Mouse (Mus musculus): ENCODE results near the gene Zfp683. TPM values are rescaled to one million over a fixed set of nuclear protein-coding genes. Genes with fewer than 3 reads are reported as not detected.
A peak's percentile ranks its signal among the peaks of the same experiment; 100 is the strongest.

The Zfp683 gene
- polyA plus RNA-seq, 1 experiment from 2014 or later: not detected

- H3K4me1 ChIP-seq (replicated peaks): no peaks in the 10 kb centered on the region
- peak within 1 kb of the TSS; percentile 21 for H3K4me2 ChIP-seq
- WGBS (ENCODE audit: insufficient replicate concordance): 23% methylated on average over 3 of the region's 3 CpGs
- no peaks in the 10 kb centered on the region for H3K9me3 ChIP-seq (replicated peaks)
- H3K27me3 ChIP-seq: no peaks in the 10 kb centered on the region
- H3K9ac ChIP-seq: no peak within 1 kb of the TSS
- H3K27ac ChIP-seq (replicated peaks): peak within 1 kb of the TSS; percentile 7; the same call in 1 of the 2 replicates
- ATAC-seq (ENCODE audit: insufficient read depth): no peak
- H3K4me3 ChIP-seq (replicated peaks): peak within 1 kb of the TSS; percentile 28
- no peaks in the 10 kb centered on the region for H3K36me3 ChIP-seq (replicated peaks)
Measured at GRCm38 (mm10) chr4:134094923-134095547, 41.4 kb downstream of the Zfp683 start, which contains the start of gene Cd52. TSS of gene Cd52 (minus strand) at chr4:134095082.

- 72% methylated on average over 3 of the region's 3 CpGs for WGBS (ENCODE audit: insufficient replicate concordance)
- no peak overlapping the region for H3K4me2 ChIP-seq
- no peak overlapping the region for H3K27ac ChIP-seq (replicated peaks)
- no peaks in the 10 kb centered on the region for H3K27me3 ChIP-seq
- H3K36me3 ChIP-seq (replicated peaks): no peaks in the 10 kb centered on the region
- H3K9ac ChIP-seq: no peak overlapping the region
- ATAC-seq (ENCODE audit: insufficient read depth): no peak
- no peak overlapping the region for H3K4me3 ChIP-seq (replicated peaks)
- no peaks in the 10 kb centered on the region for H3K4me1 ChIP-seq (replicated peaks)
- H3K9me3 ChIP-seq (replicated peaks): no peaks in the 10 kb centered on the region
Measured at GRCm38 (mm10) chr4:134096120-134096519, 42.5 kb downstream of the Zfp683 start.

GRCm38 (mm10) chr4:134097015-134097608 is 43.5 kb downstream of the Zfp683 start:
- ATAC-seq (ENCODE audit: insufficient read depth): no peak
- Histone ChIP-seq H3K27me3 (no peaks in the 10 kb centered on the region), H3K27ac (replicated peaks) (peak overlapping the region; percentile 75), H3K36me3 (replicated peaks) (no peaks in the 10 kb centered on the region), H3K9me3 (replicated peaks) (no peaks in the 10 kb centered on the region), H3K9ac (no peak overlapping the region), H3K4me2 (no peak overlapping the region), H3K4me3 (replicated peaks) (no peak overlapping the region), H3K4me1 (replicated peaks) (peaks cover 3% of the 10 kb centered on the region; the same call in 1 of the 2 replicates)
- WGBS (ENCODE audit: insufficient replicate concordance): 28% methylated on average over 5 of the region's 5 CpGs

GRCm38 (mm10) chr4:134098628-134099027 is 45.0 kb downstream of the Zfp683 start:
- H3K36me3 ChIP-seq (replicated peaks): no peaks in the 10 kb centered on the region
- peaks cover 17% of the 10 kb centered on the region for H3K4me1 ChIP-seq (replicated peaks)
- H3K4me2 ChIP-seq: no peak overlapping the region
- no peak for ATAC-seq (ENCODE audit: insufficient read depth)
- no peak overlapping the region for H3K9ac ChIP-seq
- H3K9me3 ChIP-seq (replicated peaks): no peaks in the 10 kb centered on the region
- 26% methylated on average over 8 of the region's 8 CpGs for WGBS (ENCODE audit: insufficient replicate concordance)
- H3K4me3 ChIP-seq (replicated peaks): no peak overlapping the region
- no peaks in the 10 kb centered on the region for H3K27me3 ChIP-seq
- H3K27ac ChIP-seq (replicated peaks): peak overlapping the region; percentile 75

- no peak for ATAC-seq (ENCODE audit: insufficient read depth)
Measured at GRCm38 (mm10) chr4:134100245-134100644, 46.6 kb downstream of the Zfp683 start.

GRCm38 (mm10) chr4:134101979-134102741 is 48.5 kb downstream of the Zfp683 start, which contains the start of gene Ubxn11:
TSS of gene Ubxn11 (plus strand) at chr4:134102570.
- Histone ChIP-seq H3K4me3 (replicated peaks) (peak within 1 kb of the TSS; percentile 78), H3K4me2 (peak within 1 kb of the TSS; percentile 74), H3K27ac (replicated peaks) (peak within 1 kb of the TSS; percentile 66), H3K27me3 (no peaks in the 10 kb centered on the region), H3K4me1 (replicated peaks) (peaks cover 31% of the 10 kb centered on the region), H3K9ac (peak within 1 kb of the TSS; percentile 54), H3K9me3 (replicated peaks) (no peaks in the 10 kb centered on the region), H3K36me3 (replicated peaks) (no peaks in the 10 kb centered on the region)
- ATAC-seq (ENCODE audit: insufficient read depth): peak; percentile 89
- 13% methylated on average over 34 of the region's 34 CpGs for WGBS (ENCODE audit: insufficient replicate concordance)

More at GRCm38 (mm10) chr4:134100245-134100644, 46.6 kb downstream of the Zfp683 start:
- no peaks in the 10 kb centered on the region for H3K9me3 ChIP-seq (replicated peaks)
- H3K4me3 ChIP-seq (replicated peaks): no peak overlapping the region
- no peak overlapping the region for H3K4me2 ChIP-seq
- H3K27me3 ChIP-seq: no peaks in the 10 kb centered on the region
- H3K4me1 ChIP-seq (replicated peaks): peaks cover 17% of the 10 kb centered on the region
- no peak overlapping the region for H3K9ac ChIP-seq
- no peak overlapping the region for H3K27ac ChIP-seq (replicated peaks)
- 59% methylated on average over 4 of the region's 4 CpGs for WGBS (ENCODE audit: insufficient replicate concordance)
- H3K36me3 ChIP-seq (replicated peaks): no peaks in the 10 kb centered on the region

GRCm38 (mm10) chr4:134102742-134103119 is 49.1 kb downstream of the Zfp683 start:
- ATAC-seq (ENCODE audit: insufficient read depth): peak; percentile 79
- H3K4me1 ChIP-seq (replicated peaks): peaks cover 37% of the 10 kb centered on the region
- H3K9me3 ChIP-seq (replicated peaks): no peaks in the 10 kb centered on the region
- peak overlapping the region; percentile 66 for H3K27ac ChIP-seq (replicated peaks)
- WGBS (ENCODE audit: insufficient replicate concordance): 2% methylated on average over 21 of the region's 21 CpGs
- no peaks in the 10 kb centered on the region for H3K36me3 ChIP-seq (replicated peaks)
- peak overlapping the region; percentile 78 for H3K4me3 ChIP-seq (replicated peaks)
- H3K4me2 ChIP-seq: peak overlapping the region; percentile 74
- no peaks in the 10 kb centered on the region for H3K27me3 ChIP-seq
- H3K9ac ChIP-seq: peak overlapping the region; percentile 54

GRCm38 (mm10) chr4:134106105-134106504 is 52.5 kb downstream of the Zfp683 start:
- Histone ChIP-seq H3K27ac (replicated peaks) (peak overlapping the region; percentile 57), H3K4me1 (replicated peaks) (peaks cover 61% of the 10 kb centered on the region), H3K27me3 (no peaks in the 10 kb centered on the region), H3K4me2 (peak overlapping the region; percentile 23; the same call in 1 of the 2 replicates), H3K9ac (no peak overlapping the region), H3K4me3 (replicated peaks) (no peak overlapping the region), H3K36me3 (replicated peaks) (no peaks in the 10 kb centered on the region), H3K9me3 (replicated peaks) (no peaks in the 10 kb centered on the region)
- no peak for ATAC-seq (ENCODE audit: insufficient read depth)
- 13% methylated on average over 7 of the region's 7 CpGs for WGBS (ENCODE audit: insufficient replicate concordance)

GRCm38 (mm10) chr4:134107730-134108129 is 54.1 kb downstream of the Zfp683 start:
- Histone ChIP-seq H3K27ac (replicated peaks) (no peak overlapping the region), H3K9me3 (replicated peaks) (no peaks in the 10 kb centered on the region), H3K4me1 (replicated peaks) (peaks cover 68% of the 10 kb centered on the region), H3K4me2 (no peak overlapping the region), H3K36me3 (replicated peaks) (no peaks in the 10 kb centered on the region), H3K4me3 (replicated peaks) (no peak overlapping the region), H3K9ac (no peak overlapping the region), H3K27me3 (no peaks in the 10 kb centered on the region)
- no peak for ATAC-seq (ENCODE audit: insufficient read depth)
- WGBS (ENCODE audit: insufficient replicate concordance): 73% methylated on average over 7 of the region's 7 CpGs

GRCm38 (mm10) chr4:134108196-134108595 is 54.6 kb downstream of the Zfp683 start:
- H3K4me2 ChIP-seq: no peak overlapping the region
- H3K36me3 ChIP-seq (replicated peaks): no peaks in the 10 kb centered on the region
- no peak overlapping the region for H3K27ac ChIP-seq (replicated peaks)
- H3K9me3 ChIP-seq (replicated peaks): no peaks in the 10 kb centered on the region
- peaks cover 67% of the 10 kb centered on the region for H3K4me1 ChIP-seq (replicated peaks)
- no peak overlapping the region for H3K9ac ChIP-seq
- no peak overlapping the region for H3K4me3 ChIP-seq (replicated peaks)
- WGBS (ENCODE audit: insufficient replicate concordance): 69% methylated on average over 5 of the region's 5 CpGs
- ATAC-seq (ENCODE audit: insufficient read depth): no peak
- no peaks in the 10 kb centered on the region for H3K27me3 ChIP-seq

Measured in liver, embryonic 15.5 days (tissue).